Mouse (Mus musculus) embryo, embryonic 11 days (tissue): ENCODE measurements around the gene Brip1.
"Not testable (repeated sequence)": the region's sequence is repeated elsewhere in the genome, so short reads cannot be mapped to it uniquely, and the experiment has no call there.

Experiments used
- DNase-seq: peaks from one replicate; pipeline ENCODE4 v3.0.0-alpha.2; 2015

Gene Brip1

DNA sequence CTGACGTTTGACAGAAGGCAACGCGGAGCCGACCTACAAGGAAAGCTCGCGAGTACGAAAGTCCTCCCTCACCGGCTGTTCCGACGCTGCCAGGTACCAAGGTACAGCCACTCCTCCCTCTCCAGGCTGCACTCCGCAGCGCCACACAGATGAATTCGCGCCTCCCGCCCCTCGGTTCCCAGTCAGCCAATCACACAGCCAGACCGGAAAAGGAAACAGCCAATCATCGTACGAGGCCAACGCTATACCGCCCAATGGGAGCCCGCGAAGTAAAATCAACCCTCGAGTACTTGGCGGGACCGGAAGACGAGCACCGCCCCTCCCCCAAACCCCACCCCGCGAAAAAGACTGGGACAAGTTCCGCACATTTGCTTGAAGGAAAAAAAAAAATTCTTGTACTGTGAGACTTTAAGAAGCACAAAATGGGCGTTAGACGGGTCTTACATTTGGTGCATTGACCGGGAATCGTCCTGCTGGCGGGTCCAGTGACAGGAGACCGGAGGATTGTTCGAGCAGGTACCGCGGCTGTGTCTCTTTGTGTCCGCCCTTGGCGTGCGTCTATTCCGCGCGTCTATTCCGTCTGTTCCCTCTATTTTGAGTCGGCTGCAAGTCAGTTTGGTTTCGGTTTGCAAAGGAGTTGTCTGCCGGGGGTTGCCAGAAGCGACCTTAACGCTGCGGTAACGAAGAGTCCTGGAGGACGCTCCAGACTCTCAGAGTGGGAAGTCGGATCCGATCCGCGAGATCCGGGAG lies at the start of gene Brip1:
Gene Brip1 (minus strand): TSS at position 157 of the 750 bp plus-strand sequence.
- DNase-seq: peak; percentile 97

DNA sequence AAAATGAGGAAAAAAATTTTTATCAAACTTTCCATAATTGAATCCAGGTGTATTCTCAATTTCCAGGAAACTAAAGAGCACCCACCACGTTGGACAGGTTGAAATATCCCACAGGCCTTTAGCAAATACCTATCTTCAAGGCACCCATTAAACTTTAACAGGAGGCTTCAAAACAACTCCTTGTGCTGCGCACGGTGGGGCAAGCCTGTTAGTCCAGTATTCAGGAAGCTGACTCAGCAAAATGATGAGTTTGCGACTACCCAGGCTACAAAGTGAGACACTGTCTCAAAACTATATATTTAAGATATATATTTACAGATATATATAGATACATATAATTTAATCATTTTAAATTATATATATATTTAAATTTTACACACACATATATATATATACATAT lies 31.5 kb upstream of the Brip1 start:
- DNase-seq: no peak

DNA sequence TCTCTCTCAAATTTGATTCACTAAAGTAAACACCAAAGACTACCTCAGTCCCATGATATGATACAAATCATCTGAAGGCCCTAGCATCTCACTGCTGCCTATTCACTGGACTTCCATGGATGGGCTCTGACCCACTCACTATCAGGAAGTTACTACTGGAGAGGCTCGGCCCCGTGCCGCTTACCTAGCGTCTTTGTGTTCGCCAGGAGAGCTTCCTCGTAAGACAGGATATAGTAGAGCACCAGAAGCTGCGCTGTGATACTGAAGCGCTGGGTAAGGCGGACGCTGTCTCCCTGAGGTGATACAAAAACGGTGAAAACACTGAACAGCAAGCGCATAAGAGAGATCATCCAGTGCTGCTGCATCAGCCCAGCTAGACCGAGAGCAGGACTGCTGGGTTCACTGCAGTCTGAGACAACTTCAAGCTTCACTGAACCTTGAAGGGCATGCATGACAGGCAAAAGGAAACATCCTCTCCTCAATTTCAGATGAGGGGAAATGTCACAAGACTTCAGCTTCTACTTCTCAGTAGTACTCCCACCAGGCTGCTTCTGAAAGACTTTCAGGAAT lies 30.9 kb upstream of the Brip1 start:
- no peak for DNase-seq

DNA sequence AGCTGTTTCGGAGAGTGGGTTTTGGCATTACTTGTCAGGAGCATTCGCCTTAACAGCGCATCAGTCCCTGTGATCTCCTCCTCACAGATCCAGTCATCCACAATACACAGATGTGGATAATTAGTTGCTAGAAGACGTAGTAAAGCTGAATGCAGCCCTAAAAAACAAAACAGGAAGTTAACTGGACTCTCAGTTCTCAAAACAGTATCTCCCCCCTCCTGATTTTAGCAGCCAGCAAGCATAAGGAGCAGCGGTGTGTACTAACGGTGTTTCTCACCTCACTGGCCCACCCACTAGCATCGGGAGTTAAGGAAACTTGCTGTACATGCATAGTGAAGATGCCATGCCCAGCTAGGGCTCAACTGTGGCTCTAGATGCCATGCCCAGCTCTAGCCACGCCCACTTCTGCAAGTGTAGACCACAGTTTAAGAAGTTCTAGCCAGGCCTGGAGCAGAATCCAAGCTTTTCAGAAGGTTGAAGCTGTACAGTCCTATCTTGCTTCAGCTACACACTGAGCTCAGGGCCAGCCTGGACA lies 25.7 kb upstream of the Brip1 start:
- DNase-seq: no peak

DNA sequence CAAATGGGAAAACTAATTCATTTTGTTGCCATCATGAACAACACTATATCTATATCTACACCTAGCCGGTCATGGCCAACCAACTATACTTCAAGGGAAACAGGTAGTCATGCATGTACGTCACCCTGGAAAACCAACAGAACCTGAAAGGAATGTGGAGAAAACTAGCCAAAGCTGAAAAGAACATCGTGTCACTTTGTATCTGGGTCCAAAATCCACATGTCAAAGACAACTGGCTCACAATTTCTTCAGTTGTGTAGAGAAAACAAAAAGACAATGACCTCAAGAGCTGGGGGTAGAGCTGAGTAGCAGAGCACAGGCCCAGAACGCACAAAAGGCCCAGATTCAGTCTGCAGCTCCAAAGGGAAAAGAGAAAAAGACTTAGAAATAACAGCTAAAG lies 24.8 kb upstream of the Brip1 start:
- no peak for DNase-seq

DNA sequence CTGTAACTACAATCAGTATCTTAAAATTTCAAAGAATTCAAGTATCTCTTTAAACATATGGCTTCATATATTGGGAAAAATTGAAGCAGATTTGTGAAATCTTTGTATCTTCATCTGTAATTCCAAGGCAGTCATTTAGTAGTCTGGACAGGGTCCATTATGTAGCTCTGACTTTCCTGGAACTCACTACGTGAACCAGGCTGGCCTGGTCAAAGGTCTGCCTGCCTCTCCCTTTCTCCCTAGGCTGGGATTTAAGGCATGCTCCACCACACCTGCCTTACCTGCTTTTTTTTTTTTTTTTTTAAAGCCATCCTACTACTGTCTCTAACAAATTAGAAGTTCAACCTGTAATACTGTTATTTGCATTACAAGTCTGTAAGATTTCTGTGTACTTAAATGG lies 10.8 kb upstream of the Brip1 start:
- DNase-seq: no peak

DNA sequence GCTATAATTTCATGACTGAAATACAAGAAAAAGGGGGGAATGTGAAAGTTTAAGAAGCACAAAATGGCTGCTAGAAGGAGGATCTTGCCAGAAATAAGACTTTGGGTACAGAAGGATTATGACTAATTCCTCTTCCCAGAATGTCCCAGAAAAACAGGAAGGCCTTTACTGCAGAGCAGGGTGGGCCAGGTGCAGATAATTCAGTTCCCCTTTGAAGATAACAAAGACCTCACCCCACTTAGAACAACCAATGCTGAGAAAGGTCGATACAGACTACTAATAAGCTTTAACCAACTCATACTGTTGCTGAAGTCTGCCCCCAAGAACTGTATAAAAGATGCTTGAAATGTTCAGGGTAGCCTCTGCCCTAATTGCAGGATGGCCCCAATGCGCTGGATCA lies 8.1 kb upstream of the Brip1 start:
- DNase-seq: no peak

DNA sequence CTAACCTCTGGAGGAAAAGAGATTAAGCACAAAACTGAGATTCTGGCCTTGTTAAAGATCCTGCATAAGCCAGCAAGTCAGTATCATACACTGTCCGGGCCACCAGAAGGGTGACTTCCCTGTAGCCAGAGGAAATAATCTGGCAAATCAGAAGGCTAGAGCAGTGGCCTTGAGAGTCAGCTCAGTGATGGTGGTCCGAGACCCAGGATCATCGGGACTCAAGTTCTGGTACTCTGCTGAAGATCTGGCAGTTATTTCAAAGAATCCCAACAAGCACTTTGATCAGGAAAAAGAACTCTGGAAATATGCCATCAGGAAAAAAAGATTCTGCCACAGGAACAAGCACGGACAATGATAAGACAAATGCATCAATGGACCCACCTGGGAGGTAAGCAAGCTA lies 4.9 kb upstream of the Brip1 start:
- DNase-seq: no peak

DNA sequence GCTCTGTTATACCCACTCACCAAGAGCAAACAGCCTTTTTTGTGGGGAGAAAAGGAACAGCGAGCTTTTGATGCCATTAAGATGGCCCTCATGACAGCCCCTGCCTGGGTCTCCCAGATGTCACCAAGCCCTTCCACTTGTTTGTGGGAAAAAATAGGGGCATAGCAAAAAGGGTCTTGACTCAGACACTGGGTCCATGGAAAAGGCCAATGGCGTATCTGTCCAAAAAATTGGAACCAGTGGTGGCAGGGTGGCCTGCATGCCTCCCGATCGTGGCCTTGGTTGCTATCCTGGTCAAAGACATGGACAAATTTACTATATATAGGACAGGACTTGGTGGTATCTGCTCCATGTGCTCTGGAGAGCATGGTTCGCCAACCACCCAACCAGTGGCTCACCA lies 4.0 kb upstream of the Brip1 start:
- no peak for DNase-seq

DNA sequence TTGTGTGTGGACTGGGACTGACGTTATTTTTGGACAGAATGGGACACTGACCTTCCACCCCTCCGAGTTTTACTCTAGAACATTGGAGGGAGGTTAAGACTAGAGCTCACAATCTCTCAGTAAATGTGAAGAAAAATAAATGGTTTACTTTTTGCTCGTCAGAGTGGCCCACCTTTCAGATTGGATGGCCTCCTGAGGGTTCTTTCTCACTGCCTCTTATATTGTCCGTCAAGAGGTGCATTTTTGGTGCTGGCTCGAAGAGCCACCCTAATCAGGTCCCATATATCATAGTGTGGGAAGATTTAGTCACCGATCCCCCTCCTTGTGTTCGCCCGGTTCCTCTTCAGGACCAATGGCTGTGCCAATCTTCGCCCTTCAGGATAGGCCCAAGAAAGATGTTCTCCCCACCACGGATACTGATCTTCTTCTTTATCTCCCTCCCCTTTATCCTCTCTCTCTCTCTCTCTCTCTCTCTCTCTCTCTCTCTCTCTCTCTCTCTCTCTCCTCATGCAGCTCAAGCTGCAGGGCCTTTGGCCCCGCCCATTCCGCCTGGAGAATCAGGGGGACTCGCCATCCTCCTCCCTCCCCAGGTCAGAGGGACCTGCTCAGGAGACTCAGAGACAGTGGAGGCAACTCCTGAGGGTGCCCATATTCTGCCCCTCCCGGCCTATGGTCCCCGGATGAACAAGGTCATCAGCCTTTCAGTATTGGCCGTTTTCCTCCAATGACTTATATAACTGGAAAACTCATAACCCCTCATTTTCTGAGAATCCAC lies 1.1 kb upstream of the Brip1 start:
- peak; percentile 20 for DNase-seq

DNA sequence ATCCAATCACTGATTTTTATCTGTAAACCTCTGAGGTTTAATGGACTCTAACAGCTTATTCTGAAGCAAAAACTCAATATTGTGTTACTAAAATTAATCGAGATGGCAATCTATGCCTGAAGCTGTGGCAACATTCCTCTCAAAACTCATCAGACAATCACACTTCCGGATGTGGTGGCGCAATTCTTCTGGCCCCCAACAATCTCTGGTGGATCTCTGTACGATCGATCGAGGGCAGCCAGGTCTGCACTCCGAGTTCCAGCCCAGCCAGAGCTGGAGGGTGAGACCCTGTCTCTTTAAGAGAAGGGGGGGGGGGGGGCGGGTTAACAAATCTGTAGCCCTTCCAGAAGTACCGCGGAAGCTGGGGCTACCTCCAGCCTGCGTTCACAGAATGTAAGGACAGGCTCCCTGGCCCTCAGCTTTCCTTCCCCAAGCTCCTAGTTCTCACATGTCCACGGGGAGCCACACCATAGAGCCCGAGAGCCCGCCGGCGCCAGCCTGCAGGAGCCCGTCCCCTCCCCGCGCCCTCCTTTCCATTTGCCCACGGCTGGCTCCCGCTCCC lies 452 bp downstream of the Brip1 start:
- DNase-seq: no peak

DNA sequence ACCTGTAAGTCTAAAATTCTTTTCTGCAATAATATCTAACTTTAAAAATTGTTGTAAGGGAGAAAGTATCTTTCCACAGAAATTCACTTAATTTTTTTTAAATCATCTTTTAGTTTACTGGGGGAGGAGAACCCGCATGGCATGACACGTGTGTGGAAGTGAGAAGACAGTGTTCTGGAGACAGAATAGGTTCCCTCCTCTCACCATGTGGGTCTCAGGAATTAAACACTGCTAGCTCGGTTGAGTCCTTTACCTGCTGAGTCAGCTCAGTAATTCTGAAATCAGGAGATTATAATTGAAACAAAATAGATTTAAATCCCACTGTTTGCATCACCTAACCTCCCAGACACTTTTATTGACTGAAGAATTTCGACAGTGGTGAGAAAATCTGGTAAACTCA lies 1.3 kb downstream of the Brip1 start:
- DNase-seq: no peak

DNA sequence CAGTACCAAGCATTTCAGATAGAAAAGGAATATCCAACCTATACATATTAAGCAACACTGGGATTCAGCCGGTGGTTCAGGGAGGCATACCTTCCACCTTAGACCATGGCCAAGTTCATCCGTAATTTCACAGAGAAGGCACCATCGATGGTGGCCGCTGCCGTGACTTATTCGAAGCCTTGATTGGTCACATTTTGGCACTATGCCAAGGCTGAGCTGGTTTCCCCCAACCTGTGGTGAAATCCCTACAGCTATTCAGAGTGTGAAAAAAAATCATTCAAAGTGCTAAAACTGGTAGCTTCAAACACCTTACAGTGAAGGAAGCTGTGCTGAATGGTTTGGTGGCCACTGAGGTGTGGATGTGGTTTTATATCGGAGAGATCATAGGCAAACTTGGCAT lies 15.8 kb downstream of the Brip1 start:
- not testable (repeated sequence) for DNase-seq

DNA sequence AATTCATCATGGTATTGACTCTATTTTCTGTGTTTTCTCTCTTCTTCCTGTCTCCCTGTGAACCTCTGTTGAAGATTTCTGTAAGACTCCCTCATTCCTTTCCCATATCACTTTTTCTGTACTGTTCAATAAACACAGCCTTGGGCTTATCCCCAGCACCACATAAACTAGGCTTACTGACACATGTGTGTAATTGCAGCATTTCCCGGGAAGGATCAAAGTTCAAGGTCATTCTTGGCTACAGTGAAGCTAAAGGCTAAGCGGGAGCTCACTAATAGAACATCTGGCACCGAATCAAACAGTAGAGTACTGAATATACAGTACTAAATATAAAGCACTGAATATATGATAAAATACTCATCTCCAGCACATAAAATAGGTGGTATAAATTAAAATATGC lies 25.2 kb downstream of the Brip1 start:
- no peak for DNase-seq

DNA sequence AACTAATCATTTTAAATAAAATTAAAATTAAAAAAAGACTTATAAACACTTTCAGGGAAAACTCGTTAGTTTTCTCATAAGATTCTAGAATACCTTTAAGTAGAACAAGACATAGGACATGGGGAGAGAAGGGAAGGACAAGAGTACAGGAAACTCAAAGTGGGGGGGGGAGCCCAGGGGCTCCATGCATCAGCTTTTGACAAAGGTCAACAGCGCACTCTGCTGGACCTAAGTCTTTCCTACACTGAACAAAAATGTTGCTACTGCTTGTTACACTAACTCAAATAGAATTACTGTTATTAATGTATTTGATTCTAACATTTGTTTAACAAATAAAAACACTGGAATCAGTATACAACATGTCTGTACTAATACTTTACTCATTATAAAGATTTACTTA lies 26.8 kb downstream of the Brip1 start:
- DNase-seq: peak; percentile 74

DNA sequence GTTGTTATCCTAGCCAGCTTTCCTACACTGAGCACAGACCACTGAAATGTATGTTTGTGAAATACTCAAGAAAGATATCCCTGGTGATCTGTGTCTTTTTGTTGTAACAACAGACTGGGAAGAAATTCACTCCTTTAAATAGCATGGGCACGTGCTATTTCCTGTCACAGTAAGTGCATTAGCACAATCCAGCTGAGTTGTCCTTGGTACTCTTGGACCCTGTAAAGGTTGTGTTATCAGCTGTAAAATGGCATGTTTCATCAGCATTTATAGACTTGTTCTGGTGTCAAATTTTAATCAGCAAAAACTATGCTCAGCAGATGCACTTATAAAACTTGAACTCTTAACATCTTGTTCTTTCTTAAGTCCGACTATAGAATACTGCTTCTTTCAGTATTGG lies 30.2 kb downstream of the Brip1 start:
- no peak for DNase-seq

DNA sequence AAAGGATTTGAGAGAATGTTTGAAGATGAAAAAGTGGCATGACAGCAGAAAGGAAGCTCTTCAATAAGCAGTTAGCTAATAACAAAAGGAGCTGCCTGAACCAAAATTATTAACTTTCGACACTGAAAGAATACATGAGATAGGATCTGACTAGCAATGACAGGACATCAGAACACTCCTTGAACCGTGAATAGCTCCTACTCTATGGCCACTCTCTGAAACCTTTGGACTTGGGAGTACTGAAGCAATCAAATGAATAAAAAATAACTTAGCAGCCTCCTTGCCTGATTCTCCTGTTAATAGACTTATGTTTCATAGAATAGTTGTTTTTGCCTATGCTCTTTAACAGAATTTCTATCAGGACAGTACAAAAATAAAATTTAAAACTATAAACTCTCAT lies 40.7 kb downstream of the Brip1 start:
- no peak for DNase-seq

DNA sequence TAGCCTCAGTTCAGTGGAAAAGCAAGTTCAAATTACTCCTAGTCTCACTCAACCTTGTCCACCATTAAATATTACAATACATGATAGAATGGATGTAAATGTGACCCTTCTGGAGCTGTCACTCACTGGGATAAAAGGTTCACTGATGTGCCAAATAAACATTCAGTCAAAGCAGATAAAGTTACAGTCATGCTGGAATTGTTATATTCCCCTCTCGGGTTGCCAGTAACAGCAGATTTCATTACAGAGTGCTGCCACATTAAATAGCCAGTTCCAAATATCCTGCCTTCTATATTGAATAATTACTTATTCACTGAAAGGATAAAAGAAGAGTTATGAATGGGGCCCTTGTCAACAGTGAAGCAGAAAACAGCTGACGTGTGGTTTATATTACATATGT lies 42.0 kb downstream of the Brip1 start:
- DNase-seq: no peak

DNA sequence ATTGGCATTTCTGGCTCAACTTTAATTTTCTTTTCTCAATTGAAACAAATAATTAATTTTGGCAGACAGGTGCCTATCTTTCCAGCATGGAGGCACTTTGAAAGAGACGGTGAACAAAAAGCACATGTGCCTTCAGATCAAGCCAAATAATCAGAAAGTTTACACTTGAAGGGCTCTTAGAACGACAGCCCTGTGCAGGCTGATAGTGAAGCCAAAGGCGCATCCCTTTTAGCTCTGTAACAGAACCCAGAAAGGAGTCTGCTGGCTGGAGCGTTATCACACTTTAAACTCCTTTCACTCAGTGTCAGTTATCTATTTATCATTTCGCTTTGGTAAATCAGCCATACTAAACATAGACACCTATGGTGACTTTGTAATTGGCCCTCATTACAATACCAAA lies 45.4 kb downstream of the Brip1 start:
- DNase-seq: no peak

DNA sequence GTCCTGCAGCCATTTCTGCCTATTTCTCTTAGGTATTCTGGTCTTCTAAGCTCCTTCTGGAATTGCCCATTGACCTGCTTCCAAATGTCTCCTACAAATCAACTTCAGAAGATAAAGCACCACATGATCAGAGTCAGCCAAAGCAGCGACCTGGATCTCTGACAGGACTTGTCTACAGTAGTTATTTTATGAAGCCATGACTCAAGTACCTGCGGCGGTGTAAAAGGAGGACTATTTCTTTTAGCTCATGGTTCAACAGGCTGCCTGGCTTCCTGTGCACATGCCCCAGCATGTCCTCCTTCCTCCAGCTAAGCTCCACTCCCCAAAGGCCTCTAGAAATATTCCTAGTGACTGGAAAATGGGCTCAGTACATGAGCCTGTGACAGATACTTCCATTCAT lies 69.7 kb downstream of the Brip1 start:
- DNase-seq: no peak

DNA sequence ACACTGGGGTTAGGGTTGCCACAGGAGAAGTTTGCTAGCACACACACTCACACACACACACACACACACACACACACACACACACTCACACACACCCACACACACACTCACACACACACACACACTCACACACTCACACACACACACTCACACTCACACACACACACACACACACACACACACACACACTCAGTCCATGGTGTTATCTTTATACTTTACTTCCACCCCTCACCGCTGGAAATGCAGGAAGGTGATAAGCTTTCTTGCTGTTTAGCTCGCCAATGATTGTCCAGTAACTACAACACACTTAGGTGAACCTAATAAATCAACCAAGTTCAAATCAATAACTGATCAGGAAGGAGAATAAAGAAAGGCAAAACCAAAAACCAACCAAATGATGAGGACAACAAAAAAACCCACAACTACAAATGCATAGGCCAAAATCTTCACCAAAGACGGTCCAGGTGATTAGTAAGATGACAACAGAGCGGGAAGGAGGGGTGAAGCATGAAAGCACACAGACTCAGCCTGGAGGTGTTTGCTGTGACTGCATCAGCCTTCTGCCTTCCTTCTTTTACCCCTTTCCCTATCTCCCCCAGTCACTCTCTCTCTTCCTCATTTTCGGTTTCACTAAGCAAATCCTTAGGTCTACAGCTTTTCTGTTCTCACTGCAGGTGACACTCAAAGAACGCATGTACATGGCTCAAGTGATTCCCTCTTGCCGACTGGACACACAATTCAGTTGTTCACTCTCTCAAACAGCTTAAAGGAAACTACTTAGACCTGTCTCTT lies 83.7 kb downstream of the Brip1 start:
- DNase-seq: no peak

DNA sequence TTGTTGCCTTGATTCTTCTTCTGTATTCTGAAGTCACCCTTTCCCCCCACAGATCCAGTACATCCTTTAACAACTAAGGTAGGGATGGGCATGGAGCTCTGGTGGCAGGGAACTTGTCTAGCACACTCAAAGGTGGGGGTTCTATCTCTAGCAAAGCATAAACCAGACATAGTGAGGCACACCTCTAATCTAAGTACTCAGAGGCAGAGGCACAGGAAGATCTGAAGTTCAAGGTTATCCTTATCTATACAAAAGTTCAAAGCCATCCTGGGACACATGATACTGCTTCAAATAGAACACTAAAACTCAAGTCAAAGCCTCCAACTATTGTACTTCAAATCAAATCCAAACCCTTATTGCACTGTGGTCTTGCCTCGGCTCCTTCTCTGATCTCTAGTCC lies 85.0 kb downstream of the Brip1 start:
- DNase-seq: no peak

DNA sequence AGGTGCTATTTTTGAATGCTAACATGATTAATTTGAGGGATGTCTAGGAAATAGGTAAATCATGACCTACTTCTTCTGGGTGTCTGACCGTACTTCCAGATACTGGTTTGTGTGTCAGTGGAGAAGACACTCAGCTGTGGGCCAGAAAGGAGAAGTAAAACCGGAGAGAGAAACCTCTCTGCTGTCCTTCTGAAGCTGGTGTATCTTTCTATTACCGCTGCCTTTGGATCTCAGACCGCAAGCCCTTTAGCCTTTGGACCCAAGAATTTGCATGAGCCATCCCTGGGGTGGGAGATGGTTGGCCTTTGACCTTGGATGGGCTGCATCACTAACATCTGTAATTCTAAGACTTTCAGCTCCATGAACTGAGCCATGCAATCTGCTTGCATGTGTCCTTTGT lies 93.7 kb downstream of the Brip1 start:
- no peak for DNase-seq
